Mouse (Mus musculus) mesoderm, embryonic 11.5 days (tissue): ENCODE results near the gene Otog.

ENCODE experiments used
- DNase-seq: peaks from one replicate; pipeline ENCODE4 v3.0.0-alpha.2; 2012; ENCODE audit warnings: low read depth, low spot score

Gene Otog

GRCm38 (mm10) chr7:46240696-46241095 lies at the start of gene Otog:
Otog (plus strand) TSS chr7:46240987.
- no peak for DNase-seq

GRCm38 (mm10) chr7:46195356-46195755 lies 45.4 kb upstream of the Otog start:
- no peak for DNase-seq

GRCm38 (mm10) chr7:46200021-46200420 lies 40.8 kb upstream of the Otog start:
- no peak for DNase-seq

- DNase-seq: peak; percentile 51
These were observed 39.1 kb upstream of the Otog start for GRCm38 (mm10) chr7:46201649-46202048.

GRCm38 (mm10) chr7:46204046-46204471 lies 36.7 kb upstream of the Otog start:
- peak; percentile 42 for DNase-seq

- no peak for DNase-seq
These were observed 36.0 kb upstream of the Otog start for GRCm38 (mm10) chr7:46204775-46205174.

GRCm38 (mm10) chr7:46208131-46208530 lies 32.7 kb upstream of the Otog start:
- no peak for DNase-seq

GRCm38 (mm10) chr7:46210276-46210675 lies 30.5 kb upstream of the Otog start:
- DNase-seq: no peak

GRCm38 (mm10) chr7:46216481-46216880 lies 24.3 kb upstream of the Otog start:
- DNase-seq: no peak

GRCm38 (mm10) chr7:46218415-46218814 lies 22.4 kb upstream of the Otog start:
- peak; percentile 71 for DNase-seq

- DNase-seq: no peak
These were observed 20.1 kb upstream of the Otog start for GRCm38 (mm10) chr7:46220591-46221129.

- peak; percentile 62 for DNase-seq
These were observed 14.5 kb upstream of the Otog start for GRCm38 (mm10) chr7:46226253-46226652.

GRCm38 (mm10) chr7:46226936-46227335 lies 13.9 kb upstream of the Otog start:
- no peak for DNase-seq

GRCm38 (mm10) chr7:46235948-46236347 lies 4.8 kb upstream of the Otog start:
- DNase-seq: no peak

- DNase-seq: no peak
These were observed 4.4 kb upstream of the Otog start for GRCm38 (mm10) chr7:46236363-46236762.

- DNase-seq: no peak
These were observed 3.6 kb upstream of the Otog start for GRCm38 (mm10) chr7:46237192-46237591.

GRCm38 (mm10) chr7:46238346-46238745 lies 2.4 kb upstream of the Otog start, which contains the start of gene Ush1c:
Ush1c (minus strand) TSS chr7:46238503.
- no peak for DNase-seq

GRCm38 (mm10) chr7:46240091-46240490 lies 696 bp upstream of the Otog start:
- no peak for DNase-seq

- DNase-seq: no peak
These were observed 6.1 kb downstream of the Otog start for GRCm38 (mm10) chr7:46246876-46247275.

GRCm38 (mm10) chr7:46247606-46248005 lies 6.8 kb downstream of the Otog start:
- DNase-seq: no peak

- no peak for DNase-seq
These were observed 11.1 kb downstream of the Otog start for GRCm38 (mm10) chr7:46251841-46252240.

- no peak for DNase-seq
These were observed 35.4 kb downstream of the Otog start for GRCm38 (mm10) chr7:46276156-46276555.

GRCm38 (mm10) chr7:46279946-46280345 lies 39.2 kb downstream of the Otog start:
- DNase-seq: peak; percentile 85

GRCm38 (mm10) chr7:46280896-46281295 lies 40.1 kb downstream of the Otog start:
- no peak for DNase-seq
